Mouse (Mus musculus): ENCODE results near the gene Snx21. TPM values are rescaled to one million over a fixed set of nuclear protein-coding genes. Genes with fewer than 3 reads are reported as not detected.

Snx21 gene
- polyA plus RNA-seq, 1 experiment = 36.8 TPM

DNA sequence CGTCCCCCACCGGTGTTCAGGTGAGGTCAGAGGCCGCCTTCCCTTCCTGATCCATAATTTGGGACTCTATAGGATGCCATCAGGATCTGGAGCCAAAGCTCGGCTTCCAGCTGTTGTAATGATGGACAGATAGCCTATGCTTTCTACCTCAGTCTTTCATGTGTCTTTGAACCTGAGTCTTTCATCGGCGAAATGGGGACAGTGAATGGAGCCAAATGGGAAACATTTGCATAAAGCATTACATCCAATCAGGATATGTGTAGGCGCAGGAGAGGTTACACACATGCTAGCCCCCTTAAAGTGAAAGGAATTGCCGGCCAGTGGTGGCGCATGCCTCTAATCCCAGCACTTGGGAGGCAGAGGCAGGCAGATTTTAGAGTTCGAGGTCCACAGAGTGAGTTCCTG, 37.6 kb downstream of the Snx21 start:
- H3K4me1 ChIP-seq (ENCODE audit: control insufficient read depth, insufficient read depth, insufficient read length, low read length) = no peaks in the 10 kb centered on the region
- H3K4me3 ChIP-seq (ENCODE audit: insufficient read depth, low read depth, low read length) = peak overlapping the region; percentile 79
- peak overlapping the region; percentile 62 for H3K27ac ChIP-seq (replicated peaks; ENCODE audit: low read depth, low read length)

DNA sequence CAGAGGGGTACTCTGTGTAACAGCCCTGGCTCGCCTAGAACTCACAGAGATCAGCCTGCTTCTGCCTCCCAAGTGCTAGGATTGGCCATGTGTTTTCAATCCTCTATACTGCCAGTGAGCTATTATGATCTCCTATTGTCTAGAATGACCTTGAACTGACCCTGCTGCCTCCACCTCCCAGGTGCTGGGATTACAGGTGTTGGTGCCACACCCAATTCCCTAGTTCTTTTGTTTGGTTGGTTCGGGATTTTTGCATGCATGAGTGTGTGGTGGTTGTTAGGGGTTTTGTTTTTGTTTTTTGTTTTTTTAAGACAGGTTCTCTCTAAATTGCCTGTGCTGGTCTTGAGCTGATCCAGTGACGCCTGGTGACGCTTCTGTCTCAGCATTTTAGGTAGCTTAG, 38.3 kb downstream of the Snx21 start:
- H3K4me3 ChIP-seq (ENCODE audit: insufficient read depth, low read depth, low read length) = no peak overlapping the region

DNA sequence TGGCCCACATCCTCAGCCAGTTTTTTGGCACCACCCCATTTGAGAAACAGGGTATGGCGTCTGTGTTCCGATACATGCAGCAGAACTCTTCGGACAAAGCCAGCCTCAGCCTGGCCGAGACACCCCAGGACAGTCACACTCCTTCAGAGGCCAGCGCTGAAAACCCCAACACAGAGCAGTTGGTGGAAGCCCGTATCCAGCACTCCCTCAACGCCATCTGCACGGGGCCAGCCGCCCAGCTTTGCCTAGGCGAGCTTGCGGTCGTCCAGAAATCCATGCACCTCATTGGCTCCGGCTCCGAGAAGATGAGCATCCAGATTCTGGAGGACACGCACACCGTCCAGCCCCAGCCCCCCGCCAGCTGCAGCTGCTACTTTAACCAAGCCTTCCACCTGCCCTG, 39.9 kb downstream of the Snx21 start:
- Histone ChIP-seq H3K4me3 (ENCODE audit: insufficient read depth, low read depth, low read length) (no peak overlapping the region), H3K4me1 (ENCODE audit: control insufficient read depth, insufficient read depth, insufficient read length, low read length) (no peaks in the 10 kb centered on the region), H3K27ac (replicated peaks; ENCODE audit: low read depth, low read length) (no peak overlapping the region)

More for the DNA sequence above, 38.3 kb downstream of the Snx21 start:
- Histone ChIP-seq H3K4me1 (ENCODE audit: control insufficient read depth, insufficient read depth, insufficient read length, low read length) (no peaks in the 10 kb centered on the region), H3K27ac (replicated peaks; ENCODE audit: low read depth, low read length) (no peak overlapping the region)

DNA sequence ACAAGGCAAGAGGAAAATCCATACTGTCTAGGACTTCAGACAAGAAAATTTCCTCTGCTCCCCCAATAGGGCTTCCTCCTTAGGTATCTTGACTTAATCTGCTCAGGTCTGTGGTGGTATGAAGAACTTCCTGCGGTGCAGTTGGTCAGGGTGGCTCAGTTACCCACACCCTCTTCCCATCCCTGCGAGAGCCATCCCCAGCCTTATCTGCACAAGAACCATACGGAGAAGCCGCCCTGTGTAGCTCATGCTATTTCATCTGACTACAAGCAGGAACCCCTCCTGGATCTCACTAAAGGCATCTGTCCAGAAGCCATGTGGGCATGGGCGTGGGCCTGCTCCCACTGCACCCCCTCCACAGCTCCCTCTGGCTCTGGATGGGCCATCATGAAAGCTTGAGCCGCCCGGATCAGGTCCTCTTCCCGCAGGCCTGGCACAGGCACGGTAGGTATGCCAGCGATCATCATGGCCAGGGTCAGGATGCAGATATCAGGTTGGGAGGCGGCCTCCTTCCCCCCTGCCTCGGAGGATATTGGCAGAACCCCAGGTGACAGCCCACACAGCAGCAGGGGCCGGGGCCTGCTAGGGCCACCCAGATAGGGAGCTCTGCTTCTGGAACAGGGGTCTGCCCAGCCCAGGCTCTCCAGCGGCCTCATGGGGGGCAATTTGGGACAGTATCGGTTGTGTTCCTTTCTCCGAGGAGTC, 41.7 kb downstream of the Snx21 start:
- Histone ChIP-seq H3K27ac (replicated peaks; ENCODE audit: low read depth, low read length) (no peak overlapping the region), H3K4me1 (ENCODE audit: control insufficient read depth, insufficient read depth, insufficient read length, low read length) (no peaks in the 10 kb centered on the region), H3K4me3 (ENCODE audit: insufficient read depth, low read depth, low read length) (no peak overlapping the region)

DNA sequence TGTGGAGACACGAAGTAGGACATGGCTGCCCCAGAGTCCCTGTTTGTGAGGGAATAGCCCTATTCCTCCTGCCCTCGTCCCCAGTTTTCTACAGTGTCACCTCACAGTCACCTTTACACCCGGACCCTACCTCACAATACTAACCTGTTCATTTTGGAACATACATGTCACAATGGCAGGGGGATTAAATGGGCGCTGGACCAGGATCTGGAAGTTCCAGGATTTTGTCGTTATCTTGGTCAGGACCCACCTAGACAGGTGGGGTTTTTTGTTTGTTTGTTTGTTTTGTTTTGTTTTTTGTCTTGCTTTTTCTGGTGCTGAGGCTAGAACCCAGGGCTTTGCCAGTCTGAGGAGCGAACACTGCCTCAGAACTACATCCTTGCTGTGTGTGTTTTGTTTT, 42.8 kb downstream of the Snx21 start, which contains the start of gene Spata25:
TSS of gene Spata25 (minus strand) at position 101 of the 400 bp plus-strand sequence.
- no peak within 1 kb of the TSS for H3K4me3 ChIP-seq (ENCODE audit: insufficient read depth, low read depth, low read length)
- no peaks in the 10 kb centered on the region for H3K4me1 ChIP-seq (ENCODE audit: control insufficient read depth, insufficient read depth, insufficient read length, low read length)

DNA sequence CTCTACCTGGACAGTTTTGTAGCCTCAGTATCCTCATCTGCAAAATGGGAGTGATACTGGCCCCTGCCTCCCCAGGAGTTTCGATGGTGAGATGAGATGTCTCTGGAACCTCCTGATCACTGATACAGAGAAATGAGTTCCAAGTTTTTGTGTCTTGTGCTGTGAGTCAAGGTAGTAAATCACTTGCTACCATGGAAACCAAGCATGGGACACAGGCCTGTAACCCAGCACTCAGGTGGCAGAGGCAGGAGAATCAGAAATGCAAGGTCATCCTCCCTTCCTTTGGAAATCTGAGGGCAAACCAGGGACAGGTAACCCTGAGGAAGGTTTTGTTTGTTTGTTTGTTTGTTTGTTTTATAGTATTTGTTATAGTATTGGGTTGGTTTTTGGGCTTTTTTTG, 43.5 kb downstream of the Snx21 start:
- Histone ChIP-seq H3K4me1 (ENCODE audit: control insufficient read depth, insufficient read depth, insufficient read length, low read length) (peaks cover under 1% of the 10 kb centered on the region; the same call in 1 of the 2 replicates), H3K27ac (replicated peaks; ENCODE audit: low read depth, low read length) (no peak overlapping the region), H3K4me3 (ENCODE audit: insufficient read depth, low read depth, low read length) (no peak overlapping the region)

More for the DNA sequence above, 42.8 kb downstream of the Snx21 start, which contains the start of gene Spata25:
- H3K27ac ChIP-seq (replicated peaks; ENCODE audit: low read depth, low read length) = no peak within 1 kb of the TSS

DNA sequence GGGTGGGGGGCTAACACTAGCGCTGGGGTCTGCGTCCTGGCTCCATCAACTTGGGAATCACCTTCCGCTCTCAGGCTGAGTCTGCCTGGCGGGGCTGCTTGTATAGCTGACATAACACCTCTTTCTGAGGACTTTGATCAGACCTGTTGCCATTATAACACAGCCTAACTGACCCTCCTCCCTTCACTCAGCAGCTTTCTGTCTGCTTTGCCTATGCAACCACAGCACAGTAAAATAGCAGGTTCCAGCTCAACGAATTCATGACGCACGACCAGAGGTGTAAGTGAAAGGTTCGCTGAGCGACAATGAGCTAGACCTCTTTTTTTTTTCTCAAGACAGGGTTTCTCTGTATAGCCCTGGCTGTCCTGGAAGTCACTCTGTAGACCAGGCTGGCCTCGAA, 45.4 kb downstream of the Snx21 start:
- Histone ChIP-seq H3K27ac (replicated peaks; ENCODE audit: low read depth, low read length) (no peak overlapping the region), H3K4me3 (ENCODE audit: insufficient read depth, low read depth, low read length) (no peak overlapping the region), H3K4me1 (ENCODE audit: control insufficient read depth, insufficient read depth, insufficient read length, low read length) (peaks cover 7% of the 10 kb centered on the region; the same call in 1 of the 2 replicates)

DNA sequence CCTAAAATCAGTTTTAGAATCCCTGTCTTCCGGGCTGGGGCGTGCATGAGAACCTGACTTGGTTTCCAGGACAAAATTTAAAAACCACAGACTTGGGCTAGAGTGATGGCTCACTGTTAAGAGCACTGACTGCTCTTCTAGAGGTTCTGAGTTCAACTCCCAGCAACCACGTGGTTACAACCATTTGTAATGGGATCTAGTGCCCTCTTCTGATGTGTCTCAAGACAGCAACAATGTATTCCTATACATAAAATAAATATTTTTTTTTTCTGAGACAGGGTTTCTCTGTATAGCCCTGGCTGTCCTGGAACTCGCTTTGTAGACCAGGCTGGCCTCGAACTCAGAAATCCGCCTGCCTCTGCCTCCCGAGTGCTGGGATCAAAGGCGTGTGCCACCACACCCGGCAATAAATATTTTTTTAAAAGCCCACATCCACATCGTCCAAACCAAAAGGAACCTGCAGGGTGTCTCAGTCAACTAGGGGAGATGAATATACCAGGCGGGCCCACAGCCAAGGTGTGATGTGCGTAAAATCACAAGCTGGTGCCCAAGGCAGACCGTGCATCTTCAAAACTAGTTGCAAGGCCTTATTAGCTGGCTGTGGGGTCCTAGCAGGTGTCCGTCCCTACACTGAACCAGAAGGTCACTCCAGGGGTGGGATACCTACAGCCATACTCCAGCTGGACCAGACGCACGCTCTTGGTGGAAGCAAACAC, 46.6 kb downstream of the Snx21 start:
- Histone ChIP-seq H3K27ac (replicated peaks; ENCODE audit: low read depth, low read length) (no peak overlapping the region), H3K4me3 (ENCODE audit: insufficient read depth, low read depth, low read length) (peak overlapping the region; percentile 83), H3K4me1 (ENCODE audit: control insufficient read depth, insufficient read depth, insufficient read length, low read length) (peaks cover 7% of the 10 kb centered on the region; the same call in 1 of the 2 replicates)

DNA sequence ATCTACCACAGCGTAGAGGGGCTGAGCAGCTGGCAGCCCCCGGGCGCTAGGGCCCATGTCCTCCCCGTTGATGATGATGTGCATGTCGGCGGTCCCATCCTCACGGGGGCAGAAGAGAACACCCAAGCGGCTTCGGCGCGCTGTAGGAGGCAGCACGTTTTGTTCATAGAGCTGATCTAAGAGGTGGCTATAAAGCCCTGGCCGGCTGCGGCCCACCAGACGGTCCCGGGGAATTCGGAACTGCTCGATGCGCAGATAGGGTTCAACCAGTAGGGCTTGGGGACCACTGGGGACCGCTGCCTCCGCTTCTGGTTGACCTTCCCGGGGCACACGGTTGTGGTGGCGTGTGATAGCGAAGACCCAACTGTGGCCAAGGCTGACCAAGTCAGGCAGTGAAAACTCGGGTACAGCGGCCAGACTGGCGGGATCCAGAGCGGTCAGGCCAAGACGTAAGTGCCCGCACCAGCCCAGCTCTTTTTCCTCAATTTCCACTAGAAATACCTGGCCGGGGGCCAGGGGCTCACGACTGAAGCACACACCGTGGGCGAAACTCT, 47.2 kb downstream of the Snx21 start, which contains the start of gene Ctsa:
TSS of gene Ctsa (plus strand) at position 126 of the 554 bp plus-strand sequence.
- Histone ChIP-seq H3K4me3 (ENCODE audit: insufficient read depth, low read depth, low read length) (peak within 1 kb of the TSS; percentile 83), H3K4me1 (ENCODE audit: control insufficient read depth, insufficient read depth, insufficient read length, low read length) (peaks cover 7% of the 10 kb centered on the region; the same call in 1 of the 2 replicates), H3K27ac (replicated peaks; ENCODE audit: low read depth, low read length) (peak within 1 kb of the TSS; percentile 94)

DNA sequence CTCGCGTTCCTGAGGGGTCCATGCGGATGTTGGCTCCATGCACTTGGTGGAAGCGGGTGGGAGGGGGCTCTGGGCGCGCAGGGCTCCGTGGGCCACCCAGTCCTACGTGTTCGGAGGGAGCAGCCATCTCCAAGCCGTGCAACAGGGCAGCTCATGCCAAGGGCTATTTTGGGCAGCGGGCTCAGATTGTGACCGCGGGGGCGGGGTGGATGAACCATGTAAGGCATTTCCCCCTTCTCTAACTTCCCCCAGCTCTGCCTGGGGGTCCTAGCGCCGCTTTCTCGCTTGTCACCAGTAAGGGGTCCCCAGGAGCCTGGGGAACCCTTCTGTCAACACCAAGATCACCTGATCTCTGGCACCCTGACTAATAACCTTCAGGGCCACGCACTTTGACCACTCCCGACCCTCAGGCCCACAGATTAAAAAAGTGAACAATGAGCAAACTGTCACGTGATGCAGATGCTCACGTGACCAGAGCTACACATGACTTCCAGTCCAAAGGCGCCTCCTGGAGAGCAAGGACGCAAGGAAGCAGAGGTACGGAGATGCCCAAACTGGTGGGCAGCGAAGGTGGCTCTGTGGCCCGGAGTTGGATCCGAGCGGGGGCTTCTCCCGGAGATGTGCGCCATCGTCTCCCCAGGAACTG, 47.8 kb downstream of the Snx21 start, which contains the start of gene Neurl2:
TSS of gene Neurl2 (minus strand) at position 143 of the 646 bp plus-strand sequence.
- Histone ChIP-seq H3K4me1 (ENCODE audit: control insufficient read depth, insufficient read depth, insufficient read length, low read length) (peaks cover 7% of the 10 kb centered on the region; the same call in 1 of the 2 replicates), H3K4me3 (ENCODE audit: insufficient read depth, low read depth, low read length) (peak within 1 kb of the TSS; percentile 83), H3K27ac (replicated peaks; ENCODE audit: low read depth, low read length) (peak within 1 kb of the TSS; percentile 94)

DNA sequence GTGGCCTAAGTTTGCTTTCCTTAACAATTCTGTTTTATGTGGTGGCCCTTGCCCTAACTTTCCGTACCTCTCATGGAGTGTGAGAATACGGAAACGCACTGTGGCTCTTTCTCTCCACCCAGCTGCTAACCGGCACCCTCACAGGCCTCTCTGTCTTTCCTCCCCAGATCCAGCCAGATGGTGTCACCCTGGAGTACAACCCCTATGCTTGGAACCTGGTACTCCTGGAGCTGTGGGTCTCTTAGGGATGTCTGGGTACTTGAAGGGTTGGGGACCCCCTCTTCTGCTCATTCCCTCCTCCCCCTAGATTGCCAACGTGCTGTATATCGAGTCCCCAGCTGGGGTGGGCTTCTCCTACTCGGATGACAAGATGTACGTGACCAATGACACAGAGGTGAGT, 48.9 kb downstream of the Snx21 start:
- peak overlapping the region; percentile 40 for H3K27ac ChIP-seq (replicated peaks; ENCODE audit: low read depth, low read length)
- peaks cover 7% of the 10 kb centered on the region; the same call in 1 of the 2 replicates for H3K4me1 ChIP-seq (ENCODE audit: control insufficient read depth, insufficient read depth, insufficient read length, low read length)
- H3K4me3 ChIP-seq (ENCODE audit: insufficient read depth, low read depth, low read length) = peak overlapping the region; percentile 83

DNA sequence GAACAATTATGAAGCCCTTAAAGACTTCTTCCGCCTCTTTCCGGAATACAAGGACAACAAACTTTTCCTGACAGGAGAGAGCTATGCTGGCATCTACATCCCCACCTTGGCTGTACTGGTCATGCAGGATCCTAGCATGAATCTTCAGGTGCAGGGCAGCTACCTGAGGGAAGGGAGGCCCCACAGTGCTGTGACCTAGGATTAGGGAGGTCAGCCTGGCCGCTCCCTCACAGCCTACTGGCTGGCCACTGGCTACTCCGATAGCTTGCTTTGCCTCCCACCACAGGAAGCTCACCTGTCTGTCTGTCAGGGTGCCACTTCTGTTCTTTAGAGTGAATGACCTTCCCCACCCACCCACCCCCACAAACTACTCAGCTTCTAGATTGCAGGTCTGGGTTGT, 49.5 kb downstream of the Snx21 start:
- Histone ChIP-seq H3K27ac (replicated peaks; ENCODE audit: low read depth, low read length) (no peak overlapping the region), H3K4me3 (ENCODE audit: insufficient read depth, low read depth, low read length) (peak overlapping the region; percentile 83), H3K4me1 (ENCODE audit: control insufficient read depth, insufficient read depth, insufficient read length, low read length) (peaks cover 7% of the 10 kb centered on the region; the same call in 1 of the 2 replicates)

Measured in brown adipose tissue, adult 24 weeks (tissue).